Mouse (Mus musculus) midbrain, embryonic 12.5 days (tissue): ENCODE measurements around the gene Lmcd1. TPM values are rescaled to one million over a fixed set of nuclear protein-coding genes. Genes with fewer than 3 reads are reported as not detected.
A peak's percentile ranks its signal among the peaks of the same experiment; 100 is the strongest.

Source experiments
- ATAC-seq: fragments of 200-750 bp; cut with Nextera tagmentation; 2 replicates; pipeline ENCODE4 v1.8.0; 2017; ENCODE audit warnings: low read depth, moderate TSS enrichment, moderate library complexity; ENCODE audit not compliant: low FRiP score
- H3K27ac ChIP-seq: fragments of 300-500 bp; sonication (generic); replicated peaks from 2 replicates; pipeline ENCODE4 v1.5.1; 2016; ENCODE audit warnings: mild to moderate bottlenecking
- H3K27me3 ChIP-seq: fragments of 300-500 bp; sonication (generic); 2 replicates; pipeline ENCODE4 v1.6.1; 2016; ENCODE audit warnings: mild to moderate bottlenecking
- H3K36me3 ChIP-seq: fragments of 300-500 bp; sonication (generic); 2 replicates; pipeline ENCODE4 v1.6.1; 2016
- H3K4me1 ChIP-seq: fragments of 300-500 bp; sonication (generic); 2 replicates; pipeline ENCODE4 v1.6.1; 2016
- H3K4me2 ChIP-seq: fragments of 300-500 bp; sonication (generic); replicated peaks from 2 replicates; pipeline ENCODE4 v1.6.1; 2016; ENCODE audit warnings: mild to moderate bottlenecking, moderate library complexity
- H3K4me3 ChIP-seq: fragments of 300-500 bp; sonication (generic); 2 replicates; pipeline ENCODE4 v1.5.1; 2016; ENCODE audit warnings: mild to moderate bottlenecking
- H3K9ac ChIP-seq: fragments of 300-500 bp; sonication (generic); replicated peaks from 2 replicates; pipeline ENCODE4 v1.6.1; 2016; ENCODE audit warnings: mild to moderate bottlenecking, moderate library complexity
- H3K9me3 ChIP-seq: fragments of 300-500 bp; sonication (generic); 2 replicates; pipeline ENCODE4 v1.6.1; 2016; ENCODE audit warnings: mild to moderate bottlenecking
- WGBS: fragments of 180-500 bp; shearing (Covaris S2); methylation state at CpG from one replicate; pipeline ENCODE4 v1.1.7; 2016; 5-methylcytosine and 5-hydroxymethylcytosine counted together
- polyA plus RNA-seq: library from polyadenylated mRNA; unstranded; fragments of >200 nt; fragmentation: Nextera tagmentation; extraction: Ambion mirVana; gene quantifications from 2 replicates; pipeline ENCODE4 v1.2.1, GENCODE M21; 2016

Gene Lmcd1
- polyA plus RNA-seq, 1 experiment from 2014 or later, result 9.7 TPM

DNA sequence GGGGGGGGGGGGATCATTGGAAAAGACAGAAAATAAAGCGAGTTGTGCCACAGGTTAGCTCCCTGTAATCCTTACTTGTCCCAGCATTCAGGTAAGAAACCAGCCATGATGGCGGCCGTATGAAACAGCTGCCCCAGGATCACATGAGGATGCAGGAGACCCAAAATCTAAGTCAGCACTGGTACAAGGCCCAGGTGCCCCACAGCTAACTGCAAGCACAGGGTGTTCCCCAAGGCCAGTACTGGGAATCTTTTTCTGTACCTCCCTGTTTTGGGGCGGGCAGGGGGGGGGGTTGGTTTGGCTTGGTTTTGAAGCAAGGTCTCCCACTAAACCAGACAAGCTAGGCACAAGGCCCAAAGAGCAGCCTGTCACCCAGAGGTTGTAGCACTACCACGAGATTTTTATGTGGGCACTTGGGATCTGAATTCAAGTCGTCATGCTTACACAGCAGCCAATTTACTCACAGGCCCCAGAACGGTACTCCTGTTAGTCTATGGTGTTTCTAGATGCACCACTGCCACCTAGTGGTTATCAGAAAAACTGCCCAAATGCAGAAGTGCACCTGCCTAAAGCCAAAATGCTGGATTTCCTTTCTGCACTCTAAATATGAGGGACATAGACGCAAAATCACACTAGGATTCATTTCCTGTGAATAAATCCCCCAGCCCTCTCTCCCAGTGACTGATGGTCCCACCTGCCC lies 100.5 kb downstream of the Lmcd1 start:
- H3K27ac ChIP-seq, result no peak overlapping the region
- no peak overlapping the region for H3K9ac ChIP-seq
- no peaks in the 10 kb centered on the region for H3K27me3 ChIP-seq
- no peaks in the 10 kb centered on the region for H3K4me1 ChIP-seq
- WGBS, result 46% methylated on average over 8 of the region's 8 CpGs
- H3K4me2 ChIP-seq, result no peak overlapping the region
- peak; percentile 72 for ATAC-seq
- no peaks in the 10 kb centered on the region for H3K9me3 ChIP-seq
- no peaks in the 10 kb centered on the region for H3K36me3 ChIP-seq
- no peak overlapping the region for H3K4me3 ChIP-seq

DNA sequence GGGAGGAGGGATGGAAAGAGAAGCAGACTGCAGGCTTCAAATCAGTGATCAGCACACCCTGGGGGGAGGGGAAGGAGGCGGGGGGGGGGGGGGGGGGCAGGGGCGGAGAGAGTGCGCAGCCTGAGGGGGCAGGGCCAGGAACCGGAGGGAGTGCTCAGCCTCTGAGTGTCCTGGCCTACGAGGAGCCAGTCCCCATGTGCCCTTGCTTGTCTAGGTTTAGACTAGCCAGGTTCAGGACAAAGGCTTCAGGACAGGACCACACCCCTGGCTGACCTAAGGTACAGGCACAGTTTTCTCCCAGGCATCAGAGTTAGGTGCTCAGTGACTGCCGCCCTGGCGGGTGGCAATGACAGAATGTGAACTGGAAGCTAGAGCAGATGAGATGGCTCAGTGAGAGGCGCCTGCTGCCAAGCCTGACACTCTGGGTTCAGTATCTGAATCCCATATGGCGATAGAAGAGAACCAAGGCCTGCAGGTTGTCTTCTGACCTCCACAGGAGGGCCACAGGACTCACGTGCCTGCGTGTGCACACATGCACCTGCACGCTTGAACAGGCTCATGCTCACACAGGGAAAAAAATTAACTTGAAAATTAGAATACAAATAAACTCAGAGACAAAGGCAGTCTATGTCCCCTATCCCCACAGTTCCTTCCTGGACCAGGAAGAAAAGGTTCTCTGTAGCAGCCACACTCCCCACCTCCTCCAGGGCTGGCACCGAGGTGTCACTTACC lies 102.3 kb downstream of the Lmcd1 start:
- H3K9ac ChIP-seq, result no peak overlapping the region
- WGBS, result 70% methylated on average over 10 of the region's 13 CpGs
- H3K4me1 ChIP-seq, result no peaks in the 10 kb centered on the region
- no peak overlapping the region for H3K4me3 ChIP-seq
- no peak for ATAC-seq
- H3K4me2 ChIP-seq, result no peak overlapping the region
- H3K27me3 ChIP-seq, result no peaks in the 10 kb centered on the region
- H3K9me3 ChIP-seq, result no peaks in the 10 kb centered on the region
- H3K36me3 ChIP-seq, result no peaks in the 10 kb centered on the region
- no peak overlapping the region for H3K27ac ChIP-seq

DNA sequence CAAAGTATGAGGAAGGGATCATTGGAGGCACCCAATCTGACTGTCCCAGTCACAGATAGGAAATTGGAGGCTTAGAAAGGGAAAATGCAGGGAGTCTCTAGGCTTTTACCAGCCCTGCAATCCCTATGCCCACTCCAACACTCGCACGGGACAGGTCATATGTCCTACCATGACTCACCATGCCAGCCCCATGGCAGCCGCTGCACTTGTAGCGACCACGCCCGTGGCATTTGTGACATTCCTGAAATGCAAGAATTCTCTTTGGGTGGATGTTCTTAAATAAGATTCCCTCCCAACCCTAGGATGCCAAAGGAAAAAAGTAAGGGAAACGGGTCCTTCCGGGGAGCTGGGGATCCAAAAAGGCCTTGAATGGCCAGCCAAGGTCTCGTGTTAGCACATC lies 105.5 kb downstream of the Lmcd1 start:
- Histone ChIP-seq H3K4me2 (no peak overlapping the region), H3K36me3 (no peaks in the 10 kb centered on the region), H3K4me3 (no peak overlapping the region), H3K27me3 (no peaks in the 10 kb centered on the region), H3K27ac (no peak overlapping the region), H3K4me1 (no peaks in the 10 kb centered on the region), H3K9me3 (no peaks in the 10 kb centered on the region), H3K9ac (no peak overlapping the region)
- 93% methylated on average over 9 of the region's 9 CpGs for WGBS
- ATAC-seq, result no peak

Other genes with a start within 250 kb of the Lmcd1 start
- gene Ssu2, start 114.3 kb downstream of the Lmcd1 start, polyA plus RNA-seq, result 0.18 TPM in 1 of 2 replicates, not detected in the other
- not detected in 2 replicates for gene Cav3, start 185.7 kb downstream of the Lmcd1 start, polyA plus RNA-seq
- gene Oxtr, start 216.2 kb downstream of the Lmcd1 start, polyA plus RNA-seq, result 0.08 and 0.26 TPM in 2 replicates